Mouse (Mus musculus) midbrain, postnatal 0 days (tissue): ENCODE measurements at regions not wholly inside any gene's neighbourhood (a gene's known extent, or its start where the extent isn't known, plus 50 kb on each side); places are given as distances from the start of the nearest gene placed in this dataset.

Experiments used
- ATAC-seq: fragments of 200-750 bp; cut with Nextera tagmentation; 2 replicates; pipeline ENCODE4 v1.8.0; 2017; ENCODE audit warnings: moderate number of reproducible peaks, mild to moderate bottlenecking, moderate TSS enrichment, moderate library complexity; ENCODE audit not compliant: low FRiP score
- DNase-seq: peaks from one replicate; pipeline ENCODE4 v3.0.0-alpha.2; 2015; ENCODE audit warnings: low spot score
- H3K27ac ChIP-seq: fragments of 300-500 bp; sonication (generic); 2 replicates; pipeline ENCODE4 v1.5.1; 2014; ENCODE audit warnings: low read depth, mild to moderate bottlenecking, low read length, mixed read lengths
- H3K27me3 ChIP-seq: fragments of 300-500 bp; sonication (generic); 2 replicates; pipeline ENCODE4 v1.6.1; 2014; ENCODE audit warnings: low read length, control low read depth, mixed read lengths; ENCODE audit not compliant: insufficient read depth
- H3K36me3 ChIP-seq: fragments of 300-500 bp; sonication (generic); 2 replicates; pipeline ENCODE4 v1.6.1; 2014; ENCODE audit warnings: low read length, control low read depth, mixed read lengths; ENCODE audit not compliant: insufficient read depth
- H3K4me1 ChIP-seq: fragments of 300-500 bp; sonication (generic); 2 replicates; pipeline ENCODE4 v1.6.1; 2014; ENCODE audit warnings: mild to moderate bottlenecking, control low read depth, antibody characterized with exemption, low read length, mixed read lengths; ENCODE audit not compliant: insufficient read depth
- H3K4me2 ChIP-seq: fragments of 300-500 bp; sonication (generic); 2 replicates; pipeline ENCODE4 v1.6.1; 2014; ENCODE audit warnings: low read depth, mild to moderate bottlenecking, low read length, mixed read lengths; ENCODE audit not compliant: poor library complexity, severe bottlenecking
- H3K4me3 ChIP-seq: fragments of 300-500 bp; sonication (generic); 2 replicates; pipeline ENCODE4 v1.5.1; 2014; ENCODE audit warnings: low read depth, mild to moderate bottlenecking, low read length, moderate library complexity
- H3K9ac ChIP-seq: fragments of 300-500 bp; sonication (generic); replicated peaks from 2 replicates; pipeline ENCODE4 v1.6.1; 2014; ENCODE audit warnings: mild to moderate bottlenecking, low read length, moderate library complexity, mixed read lengths; ENCODE audit not compliant: poor library complexity, severe bottlenecking
- H3K9me3 ChIP-seq: fragments of 300-500 bp; sonication (generic); 2 replicates; pipeline ENCODE4 v1.6.1; 2016; ENCODE audit warnings: low read length, control low read depth
- CTCF ChIP-seq: IDR thresholded peaks from 2 replicates; pipeline ENCODE4 v1.5.1; 2016; ENCODE audit warnings: antibody characterized with exemption, mild to moderate bottlenecking
- WGBS: fragments of 180-500 bp; shearing (Covaris S2); extraction: QIAGEN DNeasy Blood & Tissue Kit; methylation state at CpG from one replicate; pipeline ENCODE4 v1.1.7; 2014; 5-methylcytosine and 5-hydroxymethylcytosine counted together

- TF ChIP-seq CTCF = no peak
- no peaks in the 10 kb centered on the region for H3K9me3 ChIP-seq
- no peak for ATAC-seq
- H3K27me3 ChIP-seq = no peaks in the 10 kb centered on the region
- DNase-seq = no peak
- no peak overlapping the region for H3K4me2 ChIP-seq
- H3K9ac ChIP-seq = no peak overlapping the region
- H3K27ac ChIP-seq = no peak overlapping the region
- no peaks in the 10 kb centered on the region for H3K4me1 ChIP-seq
- WGBS = 79% methylated on average over 4 of the region's 4 CpGs
- H3K36me3 ChIP-seq = no peaks in the 10 kb centered on the region
- no peak overlapping the region for H3K4me3 ChIP-seq
These were observed 408.0 kb downstream of the Prr30 start for GRCm38 (mm10) chr14:100792094-100792493.

GRCm38 (mm10) chr14:100781882-100782281 lies 418.2 kb downstream of the Prr30 start:
- H3K4me3 ChIP-seq = no peak overlapping the region
- ATAC-seq = no peak
- TF ChIP-seq CTCF = no peak
- no peak overlapping the region for H3K27ac ChIP-seq
- H3K36me3 ChIP-seq = no peaks in the 10 kb centered on the region
- H3K4me2 ChIP-seq = no peak overlapping the region
- no peaks in the 10 kb centered on the region for H3K4me1 ChIP-seq
- 63% methylated on average over 3 of the region's 3 CpGs for WGBS
- H3K9me3 ChIP-seq = no peaks in the 10 kb centered on the region
- peak; percentile 6 for DNase-seq
- no peak overlapping the region for H3K9ac ChIP-seq
- no peaks in the 10 kb centered on the region for H3K27me3 ChIP-seq

GRCm38 (mm10) chr14:100753951-100754350 lies 446.2 kb downstream of the Prr30 start:
- H3K4me2 ChIP-seq = no peak overlapping the region
- WGBS = 45% methylated on average over 2 of the region's 2 CpGs

GRCm38 (mm10) chr14:100752746-100753145 lies 447.4 kb downstream of the Prr30 start:
- DNase-seq = no peak
- Histone ChIP-seq H3K9me3 (no peaks in the 10 kb centered on the region), H3K4me1 (0 out of 2 replicates have a peak, but pooled peaks cover 3% of the 10 kb centered on the region), H3K9ac (no peak overlapping the region), H3K27me3 (no peaks in the 10 kb centered on the region), H3K4me3 (no peak overlapping the region), H3K27ac (no peak overlapping the region), H3K4me2 (no peak overlapping the region), H3K36me3 (no peaks in the 10 kb centered on the region)
- WGBS = 90% methylated on average over 10 of the region's 10 CpGs
- no peak for ATAC-seq
- TF ChIP-seq CTCF = no peak

More at GRCm38 (mm10) chr14:100753951-100754350, 446.2 kb downstream of the Prr30 start:
- Histone ChIP-seq H3K9me3 (no peaks in the 10 kb centered on the region), H3K4me3 (no peak overlapping the region), H3K27ac (no peak overlapping the region), H3K36me3 (no peaks in the 10 kb centered on the region), H3K9ac (no peak overlapping the region), H3K4me1 (0 out of 2 replicates have a peak, but pooled peaks cover 3% of the 10 kb centered on the region), H3K27me3 (no peaks in the 10 kb centered on the region)
- peak; percentile 56 for TF ChIP-seq CTCF
- ATAC-seq = no peak
- DNase-seq = peak; percentile 25

- no peaks in the 10 kb centered on the region for H3K27me3 ChIP-seq
- peak; percentile 92 for ATAC-seq
- H3K36me3 ChIP-seq = no peaks in the 10 kb centered on the region
- TF ChIP-seq CTCF = no peak
- WGBS = 11% methylated on average over 19 of the region's 19 CpGs
- 0 out of 2 replicates have a peak, but pooled peaks cover 3% of the 10 kb centered on the region for H3K4me1 ChIP-seq
- peak overlapping the region; percentile 62 for H3K27ac ChIP-seq
- no peaks in the 10 kb centered on the region for H3K9me3 ChIP-seq
- peak overlapping the region; percentile 55 for H3K9ac ChIP-seq
- peak overlapping the region; percentile 33 for H3K4me3 ChIP-seq
- peak overlapping the region; percentile 51 for H3K4me2 ChIP-seq
- DNase-seq = peak; percentile 88
These were observed 450.2 kb downstream of the Prr30 start for GRCm38 (mm10) chr14:100749737-100750541.

GRCm38 (mm10) chr14:100735276-100735675 lies 450.8 kb upstream of the Klf12 start:
- ATAC-seq (no peak), DNase-seq (no peak)
- H3K4me2 ChIP-seq = no peak overlapping the region
- H3K9ac ChIP-seq = no peak overlapping the region
- no peak for TF ChIP-seq CTCF
- no peak overlapping the region for H3K4me3 ChIP-seq
- no peaks in the 10 kb centered on the region for H3K4me1 ChIP-seq
- no peaks in the 10 kb centered on the region for H3K27me3 ChIP-seq
- H3K27ac ChIP-seq = no peak overlapping the region
- H3K9me3 ChIP-seq = no peaks in the 10 kb centered on the region
- no peaks in the 10 kb centered on the region for H3K36me3 ChIP-seq
- 51% methylated on average over 4 of the region's 4 CpGs for WGBS
